Mouse (Mus musculus) hindbrain, embryonic 11.5 days (tissue): ENCODE results near the gene Fxyd1. TPM values are rescaled to one million over a fixed set of nuclear protein-coding genes. Genes with fewer than 3 reads are reported as not detected.
A peak's percentile ranks its signal among the peaks of the same experiment; 100 is the strongest.

ENCODE experiments used
- ATAC-seq: fragments of 200-750 bp; cut with Nextera tagmentation; 2 replicates; pipeline ENCODE4 v1.8.0; 2017; ENCODE audit warnings: mild to moderate bottlenecking, moderate TSS enrichment, moderate library complexity; ENCODE audit not compliant: low FRiP score
- DNase-seq: peaks from one replicate; pipeline ENCODE4 v3.0.0-alpha.2; 2015; ENCODE audit warnings: low spot score
- H3K27ac ChIP-seq: fragments of 300-500 bp; sonication (generic); 2 replicates; pipeline ENCODE4 v1.5.1; 2014; ENCODE audit warnings: mild to moderate bottlenecking, low read depth, low read length
- H3K27me3 ChIP-seq: fragments of 300-500 bp; sonication (generic); 2 replicates; pipeline ENCODE4 v1.6.1; 2014; ENCODE audit warnings: mild to moderate bottlenecking, low read length, moderate library complexity, mixed read lengths; ENCODE audit not compliant: control insufficient read depth, insufficient read depth
- H3K36me3 ChIP-seq: fragments of 300-500 bp; sonication (generic); 2 replicates; pipeline ENCODE4 v1.6.1; 2014; ENCODE audit warnings: mild to moderate bottlenecking, low read length, moderate library complexity, mixed read lengths; ENCODE audit not compliant: control insufficient read depth, insufficient read depth
- H3K4me1 ChIP-seq: fragments of 300-500 bp; sonication (generic); replicated peaks from 2 replicates; pipeline ENCODE4 v1.6.1; 2014; ENCODE audit warnings: low read length, mixed read lengths; ENCODE audit not compliant: control insufficient read depth, insufficient read depth
- H3K4me2 ChIP-seq: fragments of 300-500 bp; sonication (generic); replicated peaks from 2 replicates; pipeline ENCODE4 v1.6.1; 2014; ENCODE audit warnings: mild to moderate bottlenecking, low read depth, low read length
- H3K4me3 ChIP-seq: fragments of 300-500 bp; sonication (generic); 2 replicates; pipeline ENCODE4 v1.5.1; 2014; ENCODE audit warnings: low read depth, low read length
- H3K9ac ChIP-seq: fragments of 300-500 bp; sonication (generic); 2 replicates; pipeline ENCODE4 v1.6.1; 2014; ENCODE audit warnings: low read depth, low read length
- H3K9me3 ChIP-seq: fragments of 300-500 bp; sonication (generic); 2 replicates; pipeline ENCODE4 v1.6.1; 2016; ENCODE audit warnings: low read length; ENCODE audit not compliant: control insufficient read depth
- WGBS: fragments of 180-500 bp; shearing (Covaris S2); extraction: QIAGEN DNeasy Blood & Tissue Kit; methylation state at CpG from one replicate; pipeline ENCODE4 v1.1.7; 2014; 5-methylcytosine and 5-hydroxymethylcytosine counted together
- polyA plus RNA-seq: library from polyadenylated mRNA; unstranded; fragments of >200 nt; fragmentation: Nextera tagmentation; extraction: Ambion mirVana; gene quantifications from 2 replicates; pipeline ENCODE4 v1.2.1, GENCODE M21; 2014

The Fxyd1 gene
- polyA plus RNA-seq, 1 experiment from 2014 or later: 18.1 TPM

- Histone ChIP-seq H3K27ac (no peak overlapping the region), H3K4me1 (no peaks in the 10 kb centered on the region), H3K9ac (no peak overlapping the region), H3K4me3 (no peak overlapping the region), H3K9me3 (no peaks in the 10 kb centered on the region), H3K4me2 (no peak overlapping the region), H3K36me3 (no peaks in the 10 kb centered on the region), H3K27me3 (no peaks in the 10 kb centered on the region)
- WGBS: 33% methylated on average over 10 of the region's 12 CpGs
- DNase-seq: no peak
- ATAC-seq: no peak
These were observed 37.9 kb upstream of the Fxyd1 start for GRCm38 (mm10) chr7:31094774-31095501.

- no peaks in the 10 kb centered on the region for H3K9me3 ChIP-seq
- H3K27ac ChIP-seq: no peak overlapping the region
- no peak overlapping the region for H3K4me3 ChIP-seq
- DNase-seq: no peak
- H3K9ac ChIP-seq: no peak overlapping the region
- no peaks in the 10 kb centered on the region for H3K4me1 ChIP-seq
- H3K4me2 ChIP-seq: no peak overlapping the region
- ATAC-seq: no peak
- H3K27me3 ChIP-seq: no peaks in the 10 kb centered on the region
- no peaks in the 10 kb centered on the region for H3K36me3 ChIP-seq
- 96% methylated on average over 2 of the region's 2 CpGs for WGBS
These were observed 32.7 kb upstream of the Fxyd1 start for GRCm38 (mm10) chr7:31089721-31090120.

- H3K27me3 ChIP-seq: no peaks in the 10 kb centered on the region
- 64% methylated on average over 3 of the region's 3 CpGs for WGBS
- ATAC-seq (no peak), DNase-seq (no peak)
- no peak overlapping the region for H3K27ac ChIP-seq
- no peaks in the 10 kb centered on the region for H3K36me3 ChIP-seq
- no peak overlapping the region for H3K9ac ChIP-seq
- no peak overlapping the region for H3K4me2 ChIP-seq
- no peaks in the 10 kb centered on the region for H3K9me3 ChIP-seq
- H3K4me1 ChIP-seq: no peaks in the 10 kb centered on the region
- no peak overlapping the region for H3K4me3 ChIP-seq
These were observed 31.2 kb upstream of the Fxyd1 start for GRCm38 (mm10) chr7:31088206-31088605.

- Histone ChIP-seq H3K27me3 (no peaks in the 10 kb centered on the region), H3K9me3 (no peaks in the 10 kb centered on the region), H3K36me3 (no peaks in the 10 kb centered on the region), H3K4me2 (no peak overlapping the region), H3K4me1 (no peaks in the 10 kb centered on the region), H3K27ac (no peak overlapping the region), H3K4me3 (no peak overlapping the region), H3K9ac (no peak overlapping the region)
- 70% methylated on average over 2 of the region's 2 CpGs for WGBS
- no peak for DNase-seq
- no peak for ATAC-seq
These were observed 30.3 kb upstream of the Fxyd1 start for GRCm38 (mm10) chr7:31087262-31087661.

- Histone ChIP-seq H3K27ac (no peak overlapping the region), H3K4me3 (no peak overlapping the region), H3K4me2 (no peak overlapping the region), H3K9me3 (no peaks in the 10 kb centered on the region), H3K27me3 (no peaks in the 10 kb centered on the region), H3K36me3 (no peaks in the 10 kb centered on the region), H3K9ac (no peak overlapping the region), H3K4me1 (no peaks in the 10 kb centered on the region)
- DNase-seq (no peak), ATAC-seq (no peak)
- whole genome bisulfite sequencing: 90% methylated on average over 9 of the region's 9 CpGs
These were observed 29.3 kb upstream of the Fxyd1 start for GRCm38 (mm10) chr7:31086175-31086755.

GRCm38 (mm10) chr7:31085171-31085570 lies 28.2 kb upstream of the Fxyd1 start:
- Histone ChIP-seq H3K9me3 (no peaks in the 10 kb centered on the region), H3K36me3 (no peaks in the 10 kb centered on the region), H3K4me3 (no peak overlapping the region), H3K27ac (peak overlapping the region; percentile 11; the same call in 1 of the 2 replicates), H3K9ac (no peak overlapping the region), H3K4me2 (no peak overlapping the region), H3K27me3 (no peaks in the 10 kb centered on the region), H3K4me1 (no peaks in the 10 kb centered on the region)
- DNase-seq (peak; percentile 38), ATAC-seq (peak; percentile 65)
- WGBS: 16% methylated on average over 3 of the region's 3 CpGs

GRCm38 (mm10) chr7:31084140-31084539 lies 27.1 kb upstream of the Fxyd1 start:
- no peaks in the 10 kb centered on the region for H3K27me3 ChIP-seq
- no peak overlapping the region for H3K4me3 ChIP-seq
- WGBS: 57% methylated on average over 9 of the region's 9 CpGs
- DNase-seq (no peak), ATAC-seq (no peak)
- no peak overlapping the region for H3K4me2 ChIP-seq
- no peak overlapping the region for H3K9ac ChIP-seq
- H3K9me3 ChIP-seq: no peaks in the 10 kb centered on the region
- no peaks in the 10 kb centered on the region for H3K36me3 ChIP-seq
- no peaks in the 10 kb centered on the region for H3K4me1 ChIP-seq
- H3K27ac ChIP-seq: no peak overlapping the region

- no peaks in the 10 kb centered on the region for H3K9me3 ChIP-seq
- H3K4me2 ChIP-seq: no peak overlapping the region
- H3K9ac ChIP-seq: no peak overlapping the region
- H3K4me1 ChIP-seq: no peaks in the 10 kb centered on the region
- H3K27ac ChIP-seq: no peak overlapping the region
- no peaks in the 10 kb centered on the region for H3K27me3 ChIP-seq
- no peak for DNase-seq
- H3K36me3 ChIP-seq: no peaks in the 10 kb centered on the region
- peak; percentile 24; the same call in 1 of the 2 replicates for ATAC-seq
- WGBS: 60% methylated on average over 14 of the region's 14 CpGs
- no peak overlapping the region for H3K4me3 ChIP-seq
These were observed 26.0 kb upstream of the Fxyd1 start for GRCm38 (mm10) chr7:31082831-31083588.
